8 mouse cellular contexts compared by ENCODE assay signal in the genomic region with DNA sequence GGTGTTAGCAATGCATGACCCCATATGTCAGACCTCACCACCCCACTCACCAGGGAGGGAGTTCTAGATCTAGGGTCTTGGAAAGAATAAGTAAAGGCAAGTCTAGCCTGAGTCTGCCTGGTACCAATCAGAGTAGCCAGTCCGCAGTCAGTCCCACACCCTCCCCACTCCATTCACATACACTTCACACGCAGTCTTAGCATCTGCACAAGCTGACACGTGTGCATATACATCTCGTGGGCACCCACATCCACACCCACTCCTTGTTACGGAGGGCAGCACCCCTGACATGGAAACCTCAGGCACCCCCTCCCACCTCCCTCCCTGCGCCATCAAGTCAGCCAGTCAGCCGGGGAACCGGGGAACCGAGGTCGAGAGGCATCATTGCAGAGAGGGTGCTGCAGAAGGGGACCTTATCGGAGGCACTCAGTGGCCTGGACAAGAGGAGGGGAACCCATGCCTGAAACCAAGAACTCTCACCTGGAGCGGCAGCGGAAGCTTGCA. TPM values are rescaled to one million over a fixed set of nuclear protein-coding genes. Genes with fewer than 3 reads are reported as not detected.
DNase-seq lines count a peak whose midpoint lies in the region; ATAC-seq and TF ChIP-seq lines count a peak whose summit lies in the region.

No protein-coding gene starts in this region.

- H3K9ac ChIP-seq in liver, embryonic 12.5 days = peak overlapping the region; percentile 92
- peak overlapping the region; percentile 40; the same call in 1 of the 2 replicates for H3K9ac ChIP-seq in stomach, embryonic 15.5 days

- peak; percentile 21 for ATAC-seq in cerebellum, adult (ENCODE audit: insufficient number of reproducible peaks, low FRiP score, low TSS enrichment)
- ATAC-seq in liver, embryonic 12.5 days = peak; percentile 36
- ATAC-seq in stomach, embryonic 15.5 days (ENCODE audit: insufficient read depth, low FRiP score, low read depth) = peak; percentile 3; the same call in 1 of the 2 replicates
- ATAC-seq in erythroid progenitor cell, adult 5-6 weeks (replicated peaks; ENCODE audit: low FRiP score, poor library complexity, severe bottlenecking) = no peak

- H3K36me3 ChIP-seq in spleen, adult 2 months (ENCODE audit: control insufficient read depth, insufficient read depth, low read length) = peaks cover 5% of the 10 kb centered on the region
- peaks cover 47% of the 10 kb centered on the region for H3K36me3 ChIP-seq in liver, embryonic 12.5 days
- peaks cover 5% of the 10 kb centered on the region; the same call in 1 of the 2 replicates for H3K36me3 ChIP-seq in stomach, embryonic 15.5 days

- peak overlapping the region; percentile 60 for H3K4me3 ChIP-seq in spleen, adult 2 months (ENCODE audit: extremely low read depth, insufficient read depth, insufficient read length)
- H3K4me3 ChIP-seq in liver, embryonic 12.5 days = peak overlapping the region; percentile 84
- H3K4me3 ChIP-seq in stomach, embryonic 15.5 days (replicated peaks) = peak overlapping the region; percentile 60

- no peak for DNase-seq in cerebellum, postnatal 36 days
- DNase-seq in spleen, adult 2 months (ENCODE audit: low read depth in 1 of 2, low spot score in 2 of 2) = peak in 1 of 2 experiments; percentile 9
- no peak for DNase-seq in spleen, postnatal 10 days (ENCODE audit: low spot score in 2 of 2)
- DNase-seq in thymus, postnatal 10 days (ENCODE audit: low spot score in 2 of 2) = no peak

- H3K9me3 ChIP-seq in liver, embryonic 12.5 days (replicated peaks) = no peaks in the 10 kb centered on the region
- no peaks in the 10 kb centered on the region for H3K9me3 ChIP-seq in stomach, embryonic 15.5 days

- H3K27ac ChIP-seq in spleen, adult 2 months (ENCODE audit: insufficient read depth, low read length) = no peak overlapping the region; the same call in 1 of the 2 replicates
- peak overlapping the region; percentile 95 for H3K27ac ChIP-seq in liver, embryonic 12.5 days
- H3K27ac ChIP-seq in stomach, embryonic 15.5 days = peak overlapping the region; percentile 96

- H3K4me1 ChIP-seq in spleen, adult 2 months (ENCODE audit: control insufficient read depth, insufficient read depth, insufficient read length) = peaks cover 3% of the 10 kb centered on the region; the same call in 1 of the 2 replicates
- H3K4me1 ChIP-seq in liver, embryonic 12.5 days = peaks cover 74% of the 10 kb centered on the region
- H3K4me1 ChIP-seq in stomach, embryonic 15.5 days = peaks cover 43% of the 10 kb centered on the region

- WGBS in spleen, adult 2 months = 7% methylated on average over 13 of the region's 13 CpGs
- WGBS in liver, embryonic 12.5 days (ENCODE audit: insufficient replicate concordance) = 10% methylated on average over 13 of the region's 13 CpGs
- WGBS in stomach, embryonic 15.5 days = 8% methylated on average over 13 of the region's 13 CpGs

- peak overlapping the region; percentile 98 for H3K4me2 ChIP-seq in liver, embryonic 12.5 days
- peak overlapping the region; percentile 95 for H3K4me2 ChIP-seq in stomach, embryonic 15.5 days

- no peak for TF ChIP-seq CTCF in spleen, adult 2 months (IDR thresholded peaks at IDR 0.05; ENCODE audit: extremely low read depth, insufficient read depth, insufficient read length, insufficient replicate concordance)

- no peaks in the 10 kb centered on the region for H3K27me3 ChIP-seq in spleen, adult 2 months (ENCODE audit: control insufficient read depth, insufficient read depth, low read length)
- H3K27me3 ChIP-seq in liver, embryonic 12.5 days (replicated peaks) = no peaks in the 10 kb centered on the region
- H3K27me3 ChIP-seq in stomach, embryonic 15.5 days (replicated peaks) = no peaks in the 10 kb centered on the region

- no peak for TF ChIP-seq POLR2A in spleen, adult 2 months (IDR thresholded peaks at IDR 0.05; ENCODE audit: low read depth, low read length)

RNA-seq across cellular contexts. Expression of a gene that starts 1.6 kb away (rescaled TPM):
- polyA plus RNA-seq in spleen, adult 2 months (2012; rRNA removed) = 92.9 and 111 TPM in 2 replicates
- 77.4 and 80.6 TPM in 2 replicates for polyA plus RNA-seq in liver, embryonic 12.5 days (2016; fragmentation: Nextera tagmentation; extraction: Ambion mirVana)
- 49.0 and 56.1 TPM in 2 replicates for polyA plus RNA-seq in stomach, embryonic 15.5 days (2015; fragmentation: Nextera tagmentation; extraction: Ambion mirVana)
- total RNA-seq in erythroid progenitor cell, adult 5-6 weeks (2015; ENCODE audit: low replicate concordance) = 9.2 and 10.5 TPM in 2 replicates
- 1.0 and 10.1 TPM in 2 replicates for total RNA-seq in erythroid progenitor cell, adult 5-6 weeks (2017; ENCODE audit: low replicate concordance)

RNA-seq across cellular contexts. Expression of a gene that starts 7.8 kb away (rescaled TPM):
- polyA plus RNA-seq in spleen, adult 2 months (2012; rRNA removed) = 0.16 and 0.18 TPM in 2 replicates
- 2.7 and 3.3 TPM in 2 replicates for polyA plus RNA-seq in liver, embryonic 12.5 days (2016; fragmentation: Nextera tagmentation; extraction: Ambion mirVana)
- 1.8 and 2.5 TPM in 2 replicates for polyA plus RNA-seq in stomach, embryonic 15.5 days (2015; fragmentation: Nextera tagmentation; extraction: Ambion mirVana)
- total RNA-seq in erythroid progenitor cell, adult 5-6 weeks (2015; ENCODE audit: low replicate concordance) = not detected in 2 replicates
- not detected in 2 replicates for total RNA-seq in erythroid progenitor cell, adult 5-6 weeks (2017; ENCODE audit: low replicate concordance)

RNA-seq across cellular contexts. Expression of a gene that starts 40.1 kb away (rescaled TPM):
- polyA plus RNA-seq in spleen, adult 2 months (2012; rRNA removed) = 4.6 and 5.7 TPM in 2 replicates
- 16.2 and 16.6 TPM in 2 replicates for polyA plus RNA-seq in liver, embryonic 12.5 days (2016; fragmentation: Nextera tagmentation; extraction: Ambion mirVana)
- 23.0 and 28.8 TPM in 2 replicates for polyA plus RNA-seq in stomach, embryonic 15.5 days (2015; fragmentation: Nextera tagmentation; extraction: Ambion mirVana)
- 2.5 and 4.2 TPM in 2 replicates for total RNA-seq in erythroid progenitor cell, adult 5-6 weeks (2015; ENCODE audit: low replicate concordance)
- total RNA-seq in erythroid progenitor cell, adult 5-6 weeks (2017; ENCODE audit: low replicate concordance) = 0.90 and 1.4 TPM in 2 replicates
